Mouse (Mus musculus): ENCODE results near the gene Gp1bb. TPM values are rescaled to one million over a fixed set of nuclear protein-coding genes. Genes with fewer than 3 reads are reported as not detected.

Gene Gp1bb
- 1 to 10 TPM; 1.1 to 1.3 TPM for total RNA-seq (2021)
- long read RNA-seq, experiment 1, transcript Gp1bb-201 (1 exons, 2,085 nt): major isoform, 30 of 33 reads
- long read RNA-seq, experiment 1, partial matches to known transcripts: 0 of 33 reads
- long read RNA-seq, experiment 1, other reads (novel, unspliced or antisense): 0 of 33 reads
- long read RNA-seq, experiment 2, transcript Gp1bb-201 (1 exons, 2,085 nt): major isoform, 31 of 32 reads
- long read RNA-seq, experiment 2, partial matches to known transcripts: 0 of 32 reads
- long read RNA-seq, experiment 2, other reads (novel, unspliced or antisense): 0 of 32 reads

GRCm38 (mm10) chr16:18622019-18622418 lies at the start of gene Gp1bb:
Gene Gp1bb (minus strand): TSS chr16:18622403.
- no peak for DNase-seq (ENCODE audit: low spot score in 2 of 2)

GRCm38 (mm10) chr16:18669914-18670313 lies 47.7 kb upstream of the Gp1bb start:
- DNase-seq (ENCODE audit: low spot score in 2 of 2): no peak

DNA sequence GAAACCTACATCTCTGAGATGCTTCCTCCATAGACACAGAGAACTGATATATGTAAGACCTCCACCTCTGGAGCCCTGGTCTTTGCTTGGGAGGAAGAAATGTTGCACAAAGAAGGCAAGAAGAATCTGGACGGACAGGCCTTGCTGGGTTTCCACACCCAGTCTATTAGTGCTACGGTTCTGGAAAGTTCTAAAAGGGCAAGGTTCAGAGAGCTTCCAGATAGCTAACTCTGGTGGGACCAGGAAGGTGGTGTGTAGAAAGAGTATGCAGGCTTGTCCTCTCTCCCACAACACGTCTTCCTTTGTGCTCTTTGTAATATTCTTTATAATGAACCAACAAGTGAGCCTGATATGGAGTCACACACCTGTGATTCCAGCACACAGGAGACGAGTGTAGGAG lies 36.4 kb upstream of the Gp1bb start:
- DNase-seq (ENCODE audit: low spot score in 2 of 2): no peak

GRCm38 (mm10) chr16:18655372-18656098 lies 33.3 kb upstream of the Gp1bb start:
- no peak for DNase-seq (ENCODE audit: low spot score in 2 of 2)

- no peak for DNase-seq (ENCODE audit: low spot score in 2 of 2)
Observed at GRCm38 (mm10) chr16:18653290-18654160, 31.3 kb upstream of the Gp1bb start.

DNA sequence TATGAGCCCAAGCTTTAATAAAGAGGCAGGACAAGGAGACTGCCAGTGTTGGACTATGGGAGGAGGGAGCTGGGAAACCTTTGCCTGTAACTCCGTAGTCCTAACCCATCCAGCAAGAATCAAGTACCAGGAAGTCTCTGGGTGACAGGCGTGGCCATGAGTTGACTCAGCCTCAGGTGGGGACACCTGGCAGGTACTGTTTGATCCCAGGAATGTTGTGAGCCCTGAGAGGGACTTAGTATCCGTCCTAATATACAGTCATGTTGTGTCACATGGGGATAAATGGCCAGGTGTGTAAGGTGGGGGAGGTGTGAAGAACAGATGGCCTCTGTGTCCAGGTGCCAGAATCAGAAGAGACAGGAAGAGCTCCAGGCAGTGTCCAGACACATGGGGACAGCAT lies 26.9 kb upstream of the Gp1bb start:
- DNase-seq (ENCODE audit: low spot score in 2 of 2): no peak

GRCm38 (mm10) chr16:18645329-18645728 lies 23.1 kb upstream of the Gp1bb start:
- no peak for DNase-seq (ENCODE audit: low spot score in 2 of 2)

GRCm38 (mm10) chr16:18644485-18644884 lies 22.3 kb upstream of the Gp1bb start:
- DNase-seq (ENCODE audit: low spot score in 2 of 2): no peak

- no peak for DNase-seq (ENCODE audit: low spot score in 2 of 2)
Observed at GRCm38 (mm10) chr16:18643406-18643998, 21.3 kb upstream of the Gp1bb start.

- DNase-seq (ENCODE audit: low spot score in 2 of 2): no peak
Observed at GRCm38 (mm10) chr16:18642897-18643296, 20.7 kb upstream of the Gp1bb start.

- DNase-seq (ENCODE audit: low spot score in 2 of 2): peak; percentile 64 to 72
Observed at GRCm38 (mm10) chr16:18642291-18642690, 20.1 kb upstream of the Gp1bb start.

DNA sequence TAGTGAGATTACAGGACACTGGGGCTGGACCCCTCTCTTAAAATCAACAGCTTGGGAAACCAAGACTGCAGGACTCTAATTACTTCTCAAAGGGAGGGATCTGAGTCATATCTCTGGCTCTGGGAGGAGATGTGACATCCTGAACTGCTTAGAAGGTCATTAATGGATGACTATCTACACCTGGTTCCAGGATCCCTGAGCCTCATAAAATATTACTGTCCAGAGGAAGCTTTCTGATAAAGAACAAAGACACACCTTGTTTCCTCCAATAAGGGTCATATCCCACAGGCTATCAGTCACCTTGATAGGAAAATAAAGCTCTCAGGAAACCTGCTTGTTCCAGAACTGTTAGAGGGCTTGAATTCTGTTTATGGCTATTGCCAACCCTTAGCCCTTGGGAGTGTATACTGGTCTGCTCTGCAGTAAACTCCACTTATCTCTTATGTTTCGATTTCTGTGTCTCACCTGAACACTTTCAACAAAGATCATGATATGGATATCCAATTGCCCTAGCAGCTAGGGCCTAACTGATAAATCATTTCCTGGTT lies 17.3 kb upstream of the Gp1bb start:
- DNase-seq (ENCODE audit: low spot score in 2 of 2): no peak

DNA sequence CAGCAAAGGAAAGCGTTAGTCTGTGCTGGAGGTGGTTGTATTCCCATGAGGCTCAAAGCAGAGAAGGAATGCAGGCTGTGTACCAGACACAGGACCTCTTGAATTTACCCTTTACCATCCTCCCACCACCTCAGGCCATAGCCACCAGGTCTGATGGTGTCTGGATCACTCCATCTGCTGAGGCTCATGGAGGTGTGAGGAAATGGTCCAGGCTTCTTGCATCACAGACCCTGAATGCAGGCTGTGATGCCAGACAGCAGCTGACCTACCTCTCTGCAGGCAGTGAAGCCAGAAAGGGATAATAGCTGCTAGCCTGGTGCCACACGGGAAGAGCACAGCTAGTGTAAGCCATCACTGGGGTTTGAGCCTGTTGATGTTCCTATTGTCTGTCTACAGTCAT lies 16.2 kb upstream of the Gp1bb start:
- DNase-seq (ENCODE audit: low spot score in 2 of 2): no peak

DNA sequence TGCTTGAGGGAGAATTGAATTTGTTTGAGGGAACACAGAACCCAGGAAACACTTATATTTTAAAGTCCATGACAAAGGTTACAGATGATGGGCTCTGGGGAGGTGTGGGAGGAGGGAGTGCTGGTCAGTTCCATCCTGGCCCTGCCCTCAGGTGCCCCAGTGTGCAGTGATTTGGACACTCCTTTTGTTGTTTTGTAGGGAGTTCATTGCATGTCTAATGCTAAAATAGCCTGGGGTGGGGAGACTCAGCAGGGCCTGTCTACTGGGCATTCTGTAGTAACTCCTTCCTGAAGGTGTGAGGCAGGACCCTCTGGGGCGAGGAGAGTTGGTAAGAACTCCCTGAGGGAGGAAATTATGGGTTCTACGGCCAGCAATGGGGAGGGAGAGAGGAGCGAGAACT lies 14.6 kb upstream of the Gp1bb start:
- DNase-seq (ENCODE audit: low spot score in 2 of 2): no peak

- DNase-seq (ENCODE audit: low spot score in 2 of 2): no peak
Observed at GRCm38 (mm10) chr16:18636401-18636800, 14.2 kb upstream of the Gp1bb start.

DNA sequence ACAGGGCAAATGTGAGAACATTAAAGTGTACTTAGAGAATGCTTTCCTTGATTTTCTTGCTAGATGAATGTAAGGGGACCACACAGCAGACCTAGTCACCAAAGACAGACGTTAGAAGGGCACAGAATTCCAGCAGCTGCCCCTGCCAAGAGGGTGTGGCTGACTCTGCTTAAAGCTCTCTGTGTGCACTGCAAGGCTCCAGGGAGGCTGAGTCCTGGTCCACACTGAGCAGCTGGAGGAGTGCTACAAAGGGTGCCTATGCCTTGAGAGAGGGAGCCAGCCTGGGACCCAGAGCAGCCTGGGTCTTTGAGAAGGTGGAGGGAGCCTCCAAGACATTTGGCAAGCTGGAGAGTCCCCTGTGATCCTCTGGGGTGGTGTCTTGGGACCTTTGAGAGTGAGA lies 11.1 kb upstream of the Gp1bb start:
- DNase-seq (ENCODE audit: low spot score in 2 of 2): no peak

DNA sequence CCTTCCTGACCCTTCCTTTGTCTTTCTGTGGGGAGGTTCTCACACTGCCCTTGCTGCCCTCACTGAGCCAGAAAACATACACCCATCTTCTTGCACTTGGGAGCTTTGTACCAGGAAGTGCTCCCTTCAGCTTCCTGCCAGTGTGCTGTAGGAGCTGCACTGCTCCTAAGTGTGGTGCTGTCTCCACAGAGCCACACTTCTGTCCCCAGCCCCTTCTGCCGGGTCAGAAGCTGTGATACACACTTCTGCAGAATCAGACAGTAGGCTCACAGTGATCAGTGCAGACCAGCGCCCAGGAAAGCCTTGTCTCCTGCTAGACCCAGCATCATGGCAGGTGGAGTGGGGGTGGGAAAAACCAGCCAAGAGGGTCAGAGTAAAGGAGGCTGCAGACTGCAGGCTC lies 10.6 kb upstream of the Gp1bb start:
- no peak for DNase-seq (ENCODE audit: low spot score in 2 of 2)

DNA sequence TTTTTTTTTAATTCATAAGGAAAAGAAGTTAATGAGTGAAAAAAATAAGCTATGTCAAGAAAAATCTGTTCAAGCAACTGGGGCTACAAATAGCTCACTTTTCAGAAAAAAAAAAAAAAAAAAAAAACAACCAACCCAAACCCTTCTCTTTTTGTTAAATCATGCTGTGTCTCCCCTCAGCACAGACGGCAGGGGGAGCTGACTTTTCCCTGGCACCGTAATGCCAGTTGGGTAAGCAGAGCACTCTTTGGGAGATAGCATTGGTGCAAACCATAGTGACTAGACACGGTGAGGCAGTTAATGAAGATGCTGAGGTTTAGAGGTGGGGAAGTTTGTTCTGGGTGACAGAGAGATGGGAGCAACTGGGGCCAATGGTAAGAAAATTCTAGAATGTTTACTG lies 9.9 kb upstream of the Gp1bb start:
- no peak for DNase-seq (ENCODE audit: low spot score in 2 of 2)

DNA sequence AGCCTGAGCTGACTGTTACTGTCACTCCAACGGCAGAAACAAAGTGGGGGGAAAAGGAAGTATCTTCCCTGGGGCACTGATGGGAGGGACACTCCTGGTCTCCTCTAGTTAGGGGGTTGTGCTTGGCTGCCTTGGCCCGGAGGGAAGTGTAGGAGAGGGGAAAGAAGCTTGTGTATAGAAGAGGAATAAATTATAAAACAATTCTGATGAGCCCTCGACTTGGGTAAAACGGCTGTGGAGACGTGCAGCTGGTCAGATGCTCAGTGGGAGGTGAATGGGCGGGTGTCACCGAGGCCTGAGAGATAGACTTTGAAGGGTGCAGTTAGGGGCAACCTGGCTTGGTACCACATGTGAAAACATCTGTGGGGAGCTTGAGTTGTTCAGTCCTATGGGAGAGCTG lies 8.9 kb upstream of the Gp1bb start:
- DNase-seq (ENCODE audit: low spot score in 2 of 2): no peak

DNA sequence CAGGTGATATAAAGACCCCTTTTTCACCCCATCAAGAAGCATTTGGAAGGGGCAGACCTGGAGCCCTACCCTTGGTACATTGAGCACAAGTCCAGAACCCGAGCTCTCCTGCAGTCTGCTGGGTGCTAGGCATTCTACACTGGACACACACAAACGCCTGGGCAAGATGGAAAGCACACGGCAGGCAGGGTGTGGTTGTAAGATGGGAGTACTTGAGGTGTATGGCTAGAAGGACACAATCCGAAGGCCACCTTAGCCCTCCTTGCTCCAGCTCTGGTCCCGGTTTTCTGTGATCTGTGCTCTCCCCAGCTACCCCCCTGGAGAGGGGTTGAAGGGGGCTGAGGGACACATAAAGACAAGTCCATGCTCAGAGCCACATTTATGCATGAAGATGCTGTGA lies 8.1 kb upstream of the Gp1bb start:
- no peak for DNase-seq (ENCODE audit: low spot score in 2 of 2)
